Mouse (Mus musculus) splenic B cell, adult 2 months (primary cell): ENCODE results near the gene Il17c.
A peak's percentile ranks its signal among the peaks of the same experiment; 100 is the strongest.

ENCODE experiments used
- DNase-seq: peaks from one replicate; pipeline ENCODE4 v3.0.0-alpha.2; 2011; ENCODE audit warnings: low read depth, low spot score
- H3K27me3 ChIP-seq: 2 replicates; pipeline ENCODE4 v1.6.1; 2012; ENCODE audit warnings: mild to moderate bottlenecking, low read length, moderate library complexity, mixed read lengths; ENCODE audit not compliant: control insufficient read depth, poor library complexity, insufficient read depth, severe bottlenecking
- H3K36me3 ChIP-seq: 2 replicates; pipeline ENCODE4 v1.6.1; 2012; ENCODE audit warnings: mild to moderate bottlenecking, low read length, moderate library complexity, mixed read lengths; ENCODE audit not compliant: control insufficient read depth, poor library complexity, insufficient read depth, severe bottlenecking

Il17c gene

DNA sequence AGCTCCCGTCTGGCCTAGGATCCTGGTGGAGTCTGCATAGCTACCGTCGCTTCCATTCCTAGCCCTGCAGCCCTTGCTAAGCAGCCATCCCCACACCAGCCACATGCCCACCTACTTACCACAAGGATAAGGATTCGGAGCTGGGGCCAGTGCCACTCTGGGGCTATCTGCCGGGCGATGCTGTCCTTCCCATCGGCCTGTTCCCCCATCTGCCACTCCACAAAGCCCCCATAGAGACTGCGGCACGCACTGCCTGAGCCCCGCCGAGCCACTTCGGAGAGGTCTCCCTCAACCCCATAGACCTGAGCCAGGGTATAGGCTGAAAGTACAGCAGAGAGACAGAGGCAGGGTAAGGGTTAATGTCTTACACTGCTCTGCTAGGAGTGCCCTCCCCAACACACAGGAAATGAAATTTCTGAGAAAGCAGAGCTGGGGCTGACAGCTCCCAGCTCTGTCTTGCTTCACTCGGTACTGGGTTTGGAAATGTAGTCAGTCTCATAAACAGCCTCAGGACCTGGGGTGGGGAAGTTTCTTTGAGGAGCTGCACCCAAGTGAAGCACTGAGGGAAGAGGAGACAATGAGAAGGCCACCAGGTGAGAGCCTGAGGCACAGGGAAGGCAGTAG lies 16.0 kb downstream of the Il17c start:
- Histone ChIP-seq H3K27me3 (no peaks in the 10 kb centered on the region), H3K36me3 (no peaks in the 10 kb centered on the region; the same call in 1 of the 2 replicates)
- no peak for DNase-seq

DNA sequence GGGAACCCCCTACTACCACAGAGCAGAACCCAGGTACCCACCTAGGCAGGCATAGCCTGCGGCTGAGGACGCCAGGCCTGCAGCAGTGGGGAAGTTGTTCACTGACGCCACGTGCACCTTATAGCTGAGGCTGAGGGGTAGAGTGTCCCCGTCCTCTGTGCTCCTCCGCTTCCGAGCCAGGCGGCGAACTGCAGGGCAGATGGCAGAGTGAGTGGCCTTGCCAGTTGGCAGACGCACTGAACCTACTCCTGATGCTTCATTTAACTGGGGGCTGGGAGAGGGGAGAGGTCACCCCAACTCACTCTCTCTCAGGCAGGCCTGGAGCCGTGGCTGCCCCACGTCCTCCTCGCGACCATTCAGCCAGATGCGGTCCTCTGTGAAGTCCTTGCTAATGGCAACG lies 17.5 kb downstream of the Il17c start:
- no peaks in the 10 kb centered on the region for H3K27me3 ChIP-seq
- H3K36me3 ChIP-seq = no peaks in the 10 kb centered on the region; the same call in 1 of the 2 replicates
- DNase-seq = no peak

DNA sequence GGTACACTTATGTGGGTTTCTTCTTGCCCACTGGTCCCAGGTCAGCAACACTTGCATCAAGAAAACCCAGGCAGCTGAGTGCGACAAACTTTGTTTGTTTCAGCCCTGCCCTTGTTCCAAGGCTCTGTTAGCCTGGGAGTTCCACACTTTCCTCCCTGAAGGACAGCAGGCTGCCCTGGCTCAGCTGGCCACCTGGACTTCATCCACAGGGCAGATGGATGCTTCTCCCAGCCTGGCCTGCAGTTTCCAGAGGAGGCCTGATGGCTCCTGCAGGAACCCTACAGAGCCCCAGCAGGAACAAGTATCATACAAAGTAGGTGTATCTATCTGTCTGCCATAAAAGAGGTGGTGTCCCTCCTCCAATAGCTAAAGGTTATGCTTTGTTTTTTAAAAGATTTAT lies 19.5 kb downstream of the Il17c start:
- Histone ChIP-seq H3K27me3 (no peaks in the 10 kb centered on the region), H3K36me3 (no peaks in the 10 kb centered on the region; the same call in 1 of the 2 replicates)
- DNase-seq = no peak

DNA sequence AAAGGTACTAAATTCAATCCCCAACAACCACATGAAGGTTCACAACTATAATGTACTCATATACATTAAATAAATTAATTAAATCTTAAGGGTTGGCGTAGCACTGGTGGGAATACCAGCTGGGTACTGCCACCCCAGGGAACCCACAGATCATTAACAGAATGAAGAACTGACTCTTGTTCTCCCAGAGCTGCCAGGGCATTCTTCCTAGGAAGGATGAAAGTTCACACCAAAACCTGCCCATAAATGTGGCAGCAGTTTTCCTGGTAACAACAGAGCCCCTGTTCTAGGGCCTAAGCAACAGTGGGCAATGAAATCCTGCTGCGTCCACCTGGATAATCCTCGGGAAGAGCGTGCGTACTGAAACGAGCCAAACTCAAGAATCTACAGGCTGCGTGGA lies 20.5 kb downstream of the Il17c start:
- Histone ChIP-seq H3K36me3 (no peaks in the 10 kb centered on the region; the same call in 1 of the 2 replicates), H3K27me3 (no peaks in the 10 kb centered on the region)
- DNase-seq = no peak

DNA sequence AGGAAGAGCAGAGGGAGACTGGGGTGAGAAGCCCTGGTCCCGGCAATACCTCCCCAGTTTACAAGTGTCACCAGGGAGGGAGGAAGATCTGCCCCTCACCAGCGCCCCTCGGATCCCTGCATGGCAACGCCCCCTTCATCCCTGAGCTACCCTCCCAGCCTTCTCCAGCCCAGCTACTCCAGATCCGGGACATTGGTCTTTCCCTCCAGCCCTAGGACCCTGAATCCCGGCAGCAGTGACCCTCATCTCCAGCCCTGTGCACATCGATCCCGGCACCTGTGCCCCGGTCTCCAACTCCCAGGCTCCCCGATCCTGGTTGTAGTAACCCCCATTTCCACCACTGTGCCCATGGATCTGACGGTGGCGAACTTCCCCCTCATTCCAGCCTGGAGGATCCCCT lies 21.0 kb downstream of the Il17c start:
- Histone ChIP-seq H3K36me3 (no peaks in the 10 kb centered on the region; the same call in 1 of the 2 replicates), H3K27me3 (no peaks in the 10 kb centered on the region)
- no peak for DNase-seq

DNA sequence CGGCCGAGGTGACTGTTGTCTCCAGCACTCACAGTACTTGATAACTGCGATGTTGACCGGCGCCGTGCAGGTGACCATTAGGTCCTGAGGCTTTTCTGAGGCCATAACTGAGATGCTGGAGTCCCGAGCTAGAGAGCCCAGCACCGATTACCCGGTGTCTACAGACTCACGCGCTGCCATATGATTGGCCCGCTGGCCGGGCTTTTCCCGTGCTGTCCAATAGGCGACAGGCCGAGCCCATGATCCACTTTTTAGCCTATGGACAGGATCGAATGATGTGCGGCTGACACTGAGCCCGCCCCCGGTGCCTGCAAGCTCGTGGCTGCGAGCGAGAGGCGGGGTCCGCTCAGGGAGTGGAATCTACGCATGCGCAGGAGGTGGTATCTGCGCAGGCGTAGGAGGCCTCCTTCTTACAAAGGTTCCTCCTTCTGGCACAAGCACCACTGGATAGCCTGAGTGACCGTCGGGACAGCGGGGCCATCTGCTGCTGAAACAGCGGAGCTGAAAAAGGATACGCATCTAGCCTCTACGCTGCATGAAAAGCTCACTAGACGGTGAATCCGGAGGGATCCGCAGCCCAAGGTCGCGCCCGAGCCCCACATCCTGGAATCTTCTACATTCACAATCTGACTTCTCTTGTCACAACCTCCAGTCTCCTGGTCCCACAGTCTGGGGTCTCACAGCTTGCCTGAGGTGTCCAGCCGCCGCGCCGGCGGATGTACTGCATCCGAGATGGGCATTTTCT lies 21.6 kb downstream of the Il17c start, which contains the start of gene Mvd:
TSS of gene Mvd (minus strand) at position 161 of the 745 bp plus-strand sequence.
- Histone ChIP-seq H3K27me3 (no peaks in the 10 kb centered on the region), H3K36me3 (no peaks in the 10 kb centered on the region; the same call in 1 of the 2 replicates)
- peak; percentile 99 for DNase-seq

DNA sequence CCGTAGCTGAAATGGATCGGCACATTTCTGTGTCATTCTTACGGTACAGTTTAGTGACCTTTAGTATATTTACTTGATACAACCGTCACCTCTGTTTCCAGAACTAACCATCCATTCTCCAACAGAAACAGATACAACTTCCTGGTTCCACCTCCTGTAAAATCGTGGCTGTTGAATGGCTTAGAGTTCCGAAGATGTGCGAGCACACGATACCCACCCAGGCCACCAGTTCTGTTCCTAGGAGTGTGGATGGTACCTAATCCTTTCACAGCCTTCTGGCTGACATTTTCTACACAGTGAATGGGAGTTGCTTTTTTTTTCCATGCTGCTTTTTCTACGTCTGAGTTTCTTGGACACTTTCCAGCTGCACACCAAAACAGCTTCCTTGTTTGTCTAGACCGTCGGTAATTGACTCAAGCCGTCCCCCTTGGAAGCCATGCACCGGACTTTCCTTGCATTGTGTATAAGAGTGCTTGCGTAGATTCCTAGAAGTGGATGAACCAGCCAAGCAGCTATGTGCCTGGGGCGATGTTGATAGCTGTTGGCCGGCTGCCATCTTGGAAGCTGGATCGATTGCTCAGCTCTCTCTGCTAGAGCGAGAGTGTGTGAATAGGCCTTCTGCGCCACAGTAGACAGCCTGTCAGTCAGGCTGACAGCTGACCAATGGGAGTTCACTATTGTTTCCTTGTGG lies 22.4 kb downstream of the Il17c start:
- Histone ChIP-seq H3K27me3 (no peaks in the 10 kb centered on the region), H3K36me3 (no peaks in the 10 kb centered on the region; the same call in 1 of the 2 replicates)
- peak; percentile 66 for DNase-seq

DNA sequence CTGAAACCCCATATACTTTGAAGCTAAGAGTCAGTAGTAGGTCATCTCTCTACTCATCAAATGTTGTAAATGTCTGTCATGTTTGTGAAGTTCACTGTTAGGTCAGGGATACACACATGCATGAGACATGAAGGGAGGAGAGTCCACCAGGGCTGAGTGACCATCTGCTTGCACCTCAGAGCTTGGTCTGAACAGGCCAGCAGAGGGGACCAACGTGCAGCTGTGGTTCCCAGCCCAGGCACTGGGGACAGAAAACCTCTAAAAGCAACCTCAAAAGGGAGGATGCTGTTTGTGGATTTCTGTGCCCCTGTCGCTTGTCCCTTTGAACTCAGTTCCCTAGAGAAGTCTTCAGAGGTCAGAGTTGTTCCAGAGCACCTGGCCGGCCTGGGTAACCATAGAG lies 23.4 kb downstream of the Il17c start:
- Histone ChIP-seq H3K36me3 (no peaks in the 10 kb centered on the region), H3K27me3 (no peaks in the 10 kb centered on the region)
- DNase-seq = no peak

DNA sequence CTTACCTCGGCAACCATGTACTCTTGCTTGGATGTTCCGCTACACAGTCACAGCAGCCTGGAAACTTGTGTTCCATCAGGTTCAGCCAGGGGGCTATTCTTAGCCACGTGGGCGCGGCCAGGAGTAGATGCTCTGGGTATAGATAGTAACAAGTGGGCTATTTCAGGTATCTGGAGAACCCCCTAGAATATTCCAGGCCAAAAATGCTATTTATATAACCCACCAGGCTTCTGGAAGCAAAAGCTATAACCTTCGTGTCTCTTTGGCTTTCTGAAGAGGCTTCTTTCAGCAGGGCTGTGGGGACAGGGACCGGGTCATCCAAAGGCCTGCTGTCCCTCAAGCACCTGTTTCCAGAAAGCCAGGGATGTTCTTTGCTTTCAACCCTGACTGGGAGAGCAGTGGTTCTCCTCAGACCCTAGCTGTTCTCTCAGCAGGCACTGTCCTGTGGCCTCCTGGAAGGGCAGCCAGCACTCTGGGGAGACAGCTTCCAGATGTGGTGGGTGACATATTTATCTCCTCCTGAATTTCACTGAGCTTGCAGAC lies 29.4 kb downstream of the Il17c start:
- Histone ChIP-seq H3K36me3 (no peaks in the 10 kb centered on the region), H3K27me3 (no peaks in the 10 kb centered on the region)
- no peak for DNase-seq

DNA sequence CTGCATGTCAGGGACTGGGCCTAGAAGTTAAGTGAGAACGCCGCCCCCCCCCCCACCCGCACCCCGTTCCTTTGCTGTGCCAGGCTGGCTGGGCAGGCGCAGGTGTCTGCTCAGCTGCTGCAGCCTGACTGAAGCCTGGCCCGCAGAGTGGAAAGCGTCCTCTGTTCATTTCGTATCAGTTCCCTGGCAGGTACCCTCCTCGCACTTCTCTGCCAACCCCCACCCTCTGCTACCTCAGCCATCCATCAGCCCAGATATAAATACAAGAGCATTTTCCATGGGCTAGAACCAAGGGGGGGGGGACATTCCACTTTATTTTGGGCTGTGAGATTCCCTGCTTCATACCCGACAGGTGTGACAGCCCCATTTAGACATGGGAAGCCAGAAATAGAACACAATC lies 30.3 kb downstream of the Il17c start:
- no peaks in the 10 kb centered on the region for H3K27me3 ChIP-seq
- DNase-seq = no peak
- H3K36me3 ChIP-seq = no peaks in the 10 kb centered on the region

DNA sequence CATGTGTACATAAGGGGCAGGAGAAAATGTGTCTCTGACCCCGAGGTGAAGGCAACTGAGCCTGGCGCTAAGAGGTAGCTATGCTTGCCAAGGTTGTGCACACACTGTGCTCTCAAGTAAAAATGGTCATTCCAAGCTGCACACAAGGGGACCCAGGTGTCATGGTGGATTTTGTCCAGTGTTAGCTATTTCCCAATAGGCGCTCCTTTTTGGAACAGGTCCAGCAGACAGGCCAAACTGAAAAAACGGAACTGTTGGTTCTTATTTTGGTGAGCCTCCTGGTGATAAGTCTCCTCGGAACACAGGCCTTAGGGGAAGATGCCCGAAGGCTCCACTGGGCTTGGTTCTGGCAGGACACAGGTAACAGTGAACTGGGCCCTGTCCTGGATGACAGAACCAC lies 32.6 kb downstream of the Il17c start:
- Histone ChIP-seq H3K27me3 (no peaks in the 10 kb centered on the region), H3K36me3 (no peaks in the 10 kb centered on the region)
- DNase-seq = no peak

DNA sequence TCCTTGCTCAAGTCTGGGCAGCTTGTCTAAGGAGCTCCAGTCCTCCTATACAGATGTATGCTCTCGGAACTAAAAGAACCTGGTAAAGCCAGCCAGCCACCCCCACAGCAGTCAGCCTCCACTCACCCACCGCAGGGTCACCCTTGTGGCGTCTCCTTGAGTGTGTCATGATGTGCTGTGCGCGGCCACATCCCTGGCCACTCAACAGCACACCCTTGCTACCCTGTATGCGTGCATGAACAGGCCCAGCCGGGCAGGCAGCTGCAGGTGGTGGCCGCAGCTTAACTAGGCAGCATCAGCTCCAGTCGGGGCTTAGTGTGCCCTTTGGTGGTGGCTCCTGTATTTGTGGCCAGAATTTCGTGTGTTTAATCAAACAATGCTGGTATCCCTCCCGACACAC lies 35.4 kb downstream of the Il17c start:
- Histone ChIP-seq H3K27me3 (no peaks in the 10 kb centered on the region), H3K36me3 (no peaks in the 10 kb centered on the region)
- no peak for DNase-seq

DNA sequence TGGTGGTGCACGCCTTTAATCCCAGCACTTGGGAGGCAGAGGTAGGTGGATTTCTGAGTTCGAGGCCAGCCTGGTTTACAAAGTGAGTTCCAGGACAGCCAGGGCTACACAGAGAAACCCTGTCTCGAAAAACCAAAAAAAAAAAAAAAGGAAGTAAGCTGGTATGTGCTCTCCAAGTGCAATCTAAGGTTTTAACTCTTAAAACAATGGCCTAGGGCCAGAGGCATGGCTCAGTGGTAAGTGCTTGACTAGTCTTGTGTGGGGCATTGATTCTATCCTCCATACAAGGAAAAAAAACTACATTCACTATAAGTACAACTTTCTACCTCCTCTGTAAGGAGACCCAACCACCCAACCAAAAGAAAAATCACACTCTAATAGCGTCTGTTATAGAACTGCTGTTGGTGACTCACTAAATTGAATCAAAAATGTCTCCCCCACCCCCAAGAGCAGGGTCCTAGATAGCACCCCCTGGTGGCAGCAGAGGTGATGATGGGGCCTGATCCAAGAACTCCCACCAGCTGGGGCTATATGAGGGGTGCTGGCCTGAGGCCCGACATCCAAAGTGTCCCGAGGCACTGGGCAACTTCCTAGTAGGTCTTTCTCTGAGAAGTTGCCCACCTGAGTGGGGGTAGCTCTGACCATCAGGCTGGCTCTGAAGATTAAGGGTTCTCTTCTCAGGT lies 37.5 kb downstream of the Il17c start:
- no peaks in the 10 kb centered on the region for H3K36me3 ChIP-seq
- DNase-seq = peak; percentile 57
- H3K27me3 ChIP-seq = no peaks in the 10 kb centered on the region

DNA sequence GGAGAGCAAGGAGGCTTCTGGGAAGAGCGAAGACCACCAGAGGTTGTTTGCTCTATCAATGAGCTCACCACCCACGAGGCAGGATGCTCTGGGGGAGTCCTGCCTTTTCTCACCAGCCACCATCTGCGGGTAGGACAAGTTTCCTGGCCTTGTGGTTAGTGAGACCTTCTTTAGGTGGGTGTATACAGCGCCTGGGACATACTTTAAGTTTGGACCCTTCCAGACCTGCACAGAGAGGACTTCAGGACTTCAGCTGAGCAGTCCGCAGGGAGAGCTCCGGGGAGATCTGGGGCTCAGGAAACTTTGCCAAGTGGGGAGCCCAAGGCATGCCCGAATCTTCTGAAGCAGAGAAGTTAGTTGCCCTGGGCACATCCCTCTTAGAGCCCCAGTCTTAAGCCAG lies 38.2 kb downstream of the Il17c start:
- peak; percentile 53 for DNase-seq
- no peaks in the 10 kb centered on the region; the same call in 1 of the 2 replicates for H3K27me3 ChIP-seq
- H3K36me3 ChIP-seq = no peaks in the 10 kb centered on the region
